Mouse (Mus musculus) midbrain, embryonic 14.5 days (tissue): ENCODE results near the gene Slc35g3. TPM values are rescaled to one million over a fixed set of nuclear protein-coding genes. Genes with fewer than 3 reads are reported as not detected.
A peak's percentile ranks its signal among the peaks of the same experiment; 100 is the strongest.

Experiments
- ATAC-seq: fragments of 200-750 bp; cut with Nextera tagmentation; 2 replicates; pipeline ENCODE4 v1.8.0; 2017; ENCODE audit warnings: moderate number of reproducible peaks, moderate library complexity; ENCODE audit not compliant: low FRiP score, low TSS enrichment
- DNase-seq: peaks from one replicate; pipeline ENCODE4 v3.0.0-alpha.2; 2015
- H3K27ac ChIP-seq: fragments of 300-500 bp; sonication (generic); replicated peaks from 2 replicates; pipeline ENCODE4 v1.5.1; 2014; ENCODE audit warnings: mild to moderate bottlenecking, low read depth, low read length, moderate library complexity
- H3K27me3 ChIP-seq: fragments of 300-500 bp; sonication (generic); 2 replicates; pipeline ENCODE4 v1.6.1; 2014; ENCODE audit warnings: low read length, control low read depth, mixed read lengths; ENCODE audit not compliant: control insufficient read depth, insufficient read depth
- H3K36me3 ChIP-seq: fragments of 300-500 bp; sonication (generic); 2 replicates; pipeline ENCODE4 v1.6.1; 2014; ENCODE audit warnings: low read length, control low read depth; ENCODE audit not compliant: control insufficient read depth, insufficient read depth
- H3K4me1 ChIP-seq: fragments of 300-500 bp; sonication (generic); 2 replicates; pipeline ENCODE4 v1.6.1; 2014; ENCODE audit warnings: mild to moderate bottlenecking, antibody characterized with exemption, low read length, control low read depth; ENCODE audit not compliant: control insufficient read depth, insufficient read depth
- H3K4me2 ChIP-seq: fragments of 300-500 bp; sonication (generic); 2 replicates; pipeline ENCODE4 v1.6.1; 2014; ENCODE audit warnings: mild to moderate bottlenecking, low read length, moderate library complexity
- H3K4me3 ChIP-seq: fragments of 300-500 bp; sonication (generic); replicated peaks from 2 replicates; pipeline ENCODE4 v1.5.1; 2014; ENCODE audit warnings: low read depth, low read length
- H3K9ac ChIP-seq: fragments of 300-500 bp; sonication (generic); replicated peaks from 2 replicates; pipeline ENCODE4 v1.6.1; 2014; ENCODE audit warnings: mild to moderate bottlenecking, low read length, moderate library complexity
- H3K9me3 ChIP-seq: fragments of 300-500 bp; sonication (generic); 2 replicates; pipeline ENCODE4 v1.6.1; 2016; ENCODE audit warnings: low read length, control low read depth, mixed read lengths; ENCODE audit not compliant: control insufficient read depth
- WGBS: fragments of 180-500 bp; shearing (Covaris S2); extraction: QIAGEN DNeasy Blood & Tissue Kit; methylation state at CpG from one replicate; pipeline ENCODE4 v1.1.7; 2014; 5-methylcytosine and 5-hydroxymethylcytosine counted together
- polyA plus RNA-seq: library from polyadenylated mRNA; unstranded; fragments of >200 nt; fragmentation: Nextera tagmentation; extraction: Ambion mirVana; gene quantifications from 2 replicates; pipeline ENCODE4 v1.2.1, GENCODE M21; 2014

Slc35g3 gene
- polyA plus RNA-seq, result 0.14 TPM in 1 of 2 replicates, not detected in the other

DNA sequence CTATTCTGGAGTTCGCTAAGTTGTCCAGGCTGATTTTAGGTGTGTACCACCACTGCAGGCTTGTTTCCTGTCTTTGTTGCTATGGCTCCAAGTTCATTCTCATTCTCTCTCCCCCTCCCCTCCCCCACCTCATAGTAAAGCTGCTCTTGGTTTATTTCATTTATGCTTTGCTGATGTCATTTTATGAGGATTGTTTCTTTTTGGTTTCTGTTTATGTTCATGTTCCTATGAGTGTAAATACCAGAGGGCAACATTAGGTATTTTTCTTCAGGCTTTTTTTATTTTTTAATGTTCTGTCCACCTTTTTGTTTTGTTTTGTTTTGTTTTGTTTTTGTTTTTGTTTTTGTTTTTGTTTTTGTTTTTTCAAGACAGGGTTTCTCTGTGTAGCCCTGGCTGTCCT is at the start of gene Slc35g3:
Gene Slc35g3, minus strand, starts transcription at position 101 of the 400 bp plus-strand sequence.
- no peaks in the 10 kb centered on the region for H3K9me3 ChIP-seq
- no peaks in the 10 kb centered on the region for H3K36me3 ChIP-seq
- no peak within 1 kb of the TSS for H3K4me3 ChIP-seq
- H3K4me1 ChIP-seq, result peaks cover 24% of the 10 kb centered on the region
- ATAC-seq (no peak), DNase-seq (no peak)
- H3K27me3 ChIP-seq, result no peaks in the 10 kb centered on the region
- WGBS, result 80% methylated on average over 1 of the region's 1 CpGs
- H3K4me2 ChIP-seq, result no peak within 1 kb of the TSS
- peak within 1 kb of the TSS; percentile 68; the same call in 1 of the 2 replicates for H3K9ac ChIP-seq
- H3K27ac ChIP-seq, result peak within 1 kb of the TSS; percentile 99

DNA sequence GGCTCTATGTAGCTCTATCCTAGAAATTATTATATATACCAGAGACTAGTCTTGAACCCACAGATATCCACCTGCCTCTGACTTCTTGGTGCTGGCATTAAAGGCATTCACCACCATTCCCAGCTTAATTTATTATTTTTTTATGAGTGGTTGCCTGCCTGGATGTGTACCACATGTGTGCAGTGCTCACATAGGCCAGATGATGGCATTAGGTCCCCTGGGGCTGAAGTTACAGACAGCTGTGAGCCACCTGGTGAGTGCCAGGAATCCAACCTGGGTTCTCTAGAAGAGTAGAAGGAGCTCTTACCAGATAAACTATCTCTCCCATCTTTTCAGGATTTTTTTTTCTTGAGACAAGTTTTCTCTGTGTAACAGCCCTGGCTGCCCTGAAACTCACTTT is 48.5 kb upstream of the Slc35g3 start:
- Histone ChIP-seq H3K4me1 (no peaks in the 10 kb centered on the region), H3K4me2 (no peak overlapping the region), H3K36me3 (no peaks in the 10 kb centered on the region), H3K9ac (no peak overlapping the region), H3K27me3 (peaks cover 11% of the 10 kb centered on the region), H3K4me3 (no peak overlapping the region), H3K27ac (no peak overlapping the region), H3K9me3 (no peaks in the 10 kb centered on the region)
- no peak for ATAC-seq
- DNase-seq, result no peak

DNA sequence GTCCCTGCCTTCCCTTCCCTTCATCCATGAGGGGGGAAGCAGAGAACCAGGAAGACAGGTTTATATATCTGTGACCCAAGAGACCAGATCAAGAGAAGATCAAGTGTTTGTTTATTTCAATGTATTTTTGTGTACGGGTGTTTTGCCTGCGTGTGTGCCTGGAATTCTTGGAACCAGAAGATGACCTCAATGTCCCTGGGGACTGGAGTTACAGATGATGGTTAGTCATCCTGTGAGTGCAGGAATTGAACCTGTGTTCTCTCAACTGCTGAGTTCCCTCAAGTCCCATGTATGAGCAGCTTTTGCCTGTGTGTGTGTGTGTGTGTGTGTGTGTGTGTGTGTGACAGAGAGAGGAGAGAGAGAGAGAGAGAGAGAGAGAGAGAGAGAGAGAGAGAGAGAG is 45.9 kb upstream of the Slc35g3 start:
- Histone ChIP-seq H3K36me3 (no peaks in the 10 kb centered on the region), H3K27ac (no peak overlapping the region), H3K4me3 (no peak overlapping the region), H3K27me3 (peaks cover 24% of the 10 kb centered on the region), H3K9me3 (no peaks in the 10 kb centered on the region), H3K4me1 (peaks cover 22% of the 10 kb centered on the region), H3K4me2 (no peak overlapping the region), H3K9ac (no peak overlapping the region)
- ATAC-seq (no peak), DNase-seq (no peak)
- 86% methylated on average over 2 of the region's 2 CpGs for WGBS

DNA sequence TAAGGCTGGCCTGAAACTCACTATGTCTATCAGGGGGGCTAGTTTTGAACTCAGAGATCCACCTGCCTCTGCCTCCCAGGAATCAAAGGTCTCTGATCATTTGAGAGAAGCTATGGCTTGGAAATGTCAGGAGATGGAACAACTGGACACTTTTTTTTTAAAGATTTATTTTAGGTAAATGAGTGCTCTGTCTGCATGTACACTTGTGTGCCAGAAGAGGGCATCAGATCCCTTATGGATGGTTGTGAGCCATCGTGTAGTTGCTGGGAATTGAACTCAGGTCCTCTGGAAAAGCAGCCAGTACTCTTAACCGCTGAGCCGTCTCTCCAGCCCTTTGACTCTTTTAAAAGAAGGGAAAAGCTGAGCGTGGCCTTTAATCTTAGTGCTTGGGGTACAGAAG is 44.6 kb upstream of the Slc35g3 start:
- H3K36me3 ChIP-seq, result no peaks in the 10 kb centered on the region
- no peak overlapping the region for H3K27ac ChIP-seq
- H3K27me3 ChIP-seq, result peaks cover 24% of the 10 kb centered on the region
- no peak overlapping the region for H3K9ac ChIP-seq
- no peak overlapping the region for H3K4me2 ChIP-seq
- peaks cover 34% of the 10 kb centered on the region for H3K4me1 ChIP-seq
- ATAC-seq (no peak), DNase-seq (no peak)
- WGBS, result 78% methylated on average over 4 of the region's 4 CpGs
- no peak overlapping the region for H3K4me3 ChIP-seq
- H3K9me3 ChIP-seq, result no peaks in the 10 kb centered on the region

DNA sequence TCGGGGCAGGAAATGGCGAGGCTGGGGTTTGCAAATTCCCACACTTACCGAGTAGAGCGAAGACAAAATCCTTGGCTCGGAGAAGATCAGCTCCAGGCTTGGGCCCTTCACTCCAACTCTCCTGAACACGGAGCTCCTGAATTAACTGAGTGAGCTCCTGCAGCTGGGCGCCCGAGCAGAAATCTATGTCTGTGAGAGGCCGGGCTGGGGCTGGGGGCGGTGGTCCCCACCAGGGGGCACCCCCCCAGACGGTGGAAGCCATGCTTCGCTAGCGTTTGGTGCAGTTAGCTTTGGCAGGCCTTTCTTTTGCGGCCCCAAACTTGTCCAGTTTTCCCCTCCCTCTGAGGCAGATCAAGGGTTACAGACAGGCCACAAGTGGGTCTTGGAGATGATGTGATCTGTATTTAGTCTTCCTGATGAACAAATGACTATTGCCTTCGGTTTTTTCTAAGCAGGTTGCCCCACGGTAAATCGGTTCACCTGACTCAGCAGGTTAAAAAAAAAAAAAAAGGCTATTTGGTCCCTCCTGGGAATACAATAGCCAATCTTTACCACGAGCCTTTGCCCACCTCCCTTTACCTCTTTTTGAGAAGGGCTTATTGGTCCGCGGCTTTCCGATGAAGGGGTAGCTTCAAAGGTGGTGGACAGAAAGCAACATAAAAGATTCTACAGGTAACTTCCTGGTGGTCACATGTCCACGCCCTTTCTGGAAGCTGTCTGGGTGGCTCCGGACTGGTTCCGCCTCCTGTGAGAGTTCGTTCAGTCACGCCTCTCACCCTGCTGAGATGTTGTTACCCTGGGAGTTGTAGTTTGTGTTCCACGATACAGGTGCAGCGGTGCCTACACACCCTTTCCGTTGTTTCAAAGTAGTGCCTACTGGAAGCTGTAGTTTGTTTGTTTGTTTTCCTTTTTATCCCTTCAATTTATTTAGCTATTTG is 43.5 kb upstream of the Slc35g3 start, which contains the start of gene Tmem102:
Gene Tmem102, minus strand, starts transcription at position 653 of the 938 bp plus-strand sequence.
- H3K9ac ChIP-seq, result no peak within 1 kb of the TSS
- no peak within 1 kb of the TSS for H3K4me3 ChIP-seq
- peaks cover 39% of the 10 kb centered on the region for H3K4me1 ChIP-seq

DNA sequence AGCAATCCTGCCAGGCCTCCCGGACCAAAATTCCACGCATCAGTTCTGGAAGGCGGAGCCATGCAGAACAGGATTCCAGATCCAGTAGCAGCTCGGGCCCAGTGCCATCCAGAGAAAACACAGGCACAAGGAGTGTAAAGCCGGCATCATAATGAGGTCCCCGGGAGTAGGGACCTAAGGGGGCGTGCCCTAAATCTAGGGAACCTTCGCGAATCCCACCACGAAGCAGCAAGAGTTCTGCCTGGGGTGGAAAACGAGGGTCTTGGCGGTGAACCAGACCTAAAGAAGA is 42.8 kb upstream of the Slc35g3 start:
- H3K4me1 ChIP-seq, result peaks cover 41% of the 10 kb centered on the region
- no peaks in the 10 kb centered on the region for H3K36me3 ChIP-seq
- no peak for DNase-seq
- H3K4me2 ChIP-seq, result peak overlapping the region; percentile 97
- ATAC-seq, result no peak
- H3K4me3 ChIP-seq, result no peak overlapping the region
- peaks cover 24% of the 10 kb centered on the region for H3K27me3 ChIP-seq
- WGBS, result 5% methylated on average over 12 of the region's 12 CpGs
- H3K9me3 ChIP-seq, result no peaks in the 10 kb centered on the region
- no peak overlapping the region for H3K9ac ChIP-seq
- no peak overlapping the region for H3K27ac ChIP-seq

More for the DNA sequence above, 43.5 kb upstream of the Slc35g3 start, which contains the start of gene Tmem102:
- DNase-seq, result no peak
- H3K27ac ChIP-seq, result no peak within 1 kb of the TSS
- H3K36me3 ChIP-seq, result no peaks in the 10 kb centered on the region
- peaks cover 24% of the 10 kb centered on the region for H3K27me3 ChIP-seq
- ATAC-seq, result no peak
- H3K9me3 ChIP-seq, result no peaks in the 10 kb centered on the region
- H3K4me2 ChIP-seq, result peak within 1 kb of the TSS; percentile 97
- WGBS, result 6% methylated on average over 29 of the region's 29 CpGs

DNA sequence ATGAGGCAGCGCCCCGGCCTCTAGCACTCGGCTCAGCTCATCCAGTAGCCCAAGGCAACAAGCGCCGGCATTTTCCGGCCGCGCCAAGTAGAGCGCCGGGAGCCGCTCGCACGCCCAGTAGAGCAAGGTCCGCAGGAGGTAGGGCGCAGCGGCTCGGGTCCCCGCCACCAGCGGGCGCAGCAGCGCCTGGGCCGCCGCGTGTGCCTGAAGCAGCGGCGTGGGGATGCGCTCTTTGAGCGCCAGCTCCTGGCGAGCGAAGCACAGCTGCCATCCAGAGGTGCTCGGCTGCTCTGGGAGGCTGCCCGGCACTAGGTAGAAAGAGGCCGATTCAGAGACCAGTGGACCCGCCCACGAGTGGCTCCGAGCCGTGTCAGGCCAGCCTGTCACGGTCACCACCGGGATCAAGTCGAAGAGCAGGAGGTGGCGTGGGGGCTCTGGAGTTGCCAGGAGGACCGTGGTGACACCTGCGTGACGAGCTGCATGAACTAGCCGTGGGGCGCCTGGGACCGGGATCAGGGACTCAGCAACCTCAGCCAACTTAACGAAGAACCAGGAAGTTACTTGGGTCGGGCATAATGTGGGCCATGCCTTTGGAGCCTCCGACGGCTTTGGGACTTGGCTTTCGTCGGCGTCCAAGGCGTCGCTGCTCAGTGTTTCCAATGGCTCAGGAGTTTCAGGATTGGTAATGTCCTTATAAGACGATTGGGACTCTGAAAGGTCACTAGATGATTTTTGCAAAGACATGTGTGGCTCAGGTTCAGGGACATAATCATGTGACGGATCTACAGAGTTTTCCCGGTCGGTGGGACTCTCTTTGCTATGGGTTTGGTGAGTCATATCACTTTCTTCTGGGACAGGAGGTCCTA is 42.3 kb upstream of the Slc35g3 start:
- WGBS, result 2% methylated on average over 60 of the region's 60 CpGs
- H3K36me3 ChIP-seq, result no peaks in the 10 kb centered on the region
- H3K27me3 ChIP-seq, result peaks cover 24% of the 10 kb centered on the region
- H3K9me3 ChIP-seq, result no peaks in the 10 kb centered on the region
- ATAC-seq, result peak; percentile 29; the same call in 1 of the 2 replicates
- DNase-seq, result peak; percentile 89
- H3K9ac ChIP-seq, result peak overlapping the region; percentile 62
- peak overlapping the region; percentile 59 for H3K4me3 ChIP-seq
- H3K27ac ChIP-seq, result peak overlapping the region; percentile 69; the same call in 1 of the 2 replicates
- peak overlapping the region; percentile 97 for H3K4me2 ChIP-seq
- peaks cover 47% of the 10 kb centered on the region for H3K4me1 ChIP-seq

DNA sequence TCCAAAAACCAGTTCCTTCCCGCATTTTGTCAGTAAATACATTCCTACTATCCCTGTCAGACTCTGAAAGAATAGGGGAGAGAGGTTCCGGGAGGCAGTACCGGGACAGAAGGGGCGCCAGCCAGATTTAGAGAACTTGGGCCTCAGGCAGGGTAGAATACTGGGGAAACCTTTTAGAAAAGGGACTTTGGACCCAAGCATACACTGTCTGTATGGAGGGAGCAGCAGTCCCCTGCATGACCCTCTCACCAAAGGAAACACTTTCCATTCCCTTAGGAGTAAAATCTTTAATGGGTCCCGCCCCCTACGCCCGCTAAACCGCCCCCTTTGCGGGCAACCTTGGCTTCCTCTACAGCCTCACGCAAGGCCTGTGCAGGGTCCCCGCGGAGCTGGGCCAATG is 41.6 kb upstream of the Slc35g3 start:
- 3% methylated on average over 12 of the region's 12 CpGs for WGBS
- H3K27me3 ChIP-seq, result peaks cover 24% of the 10 kb centered on the region
- no peaks in the 10 kb centered on the region for H3K9me3 ChIP-seq
- peak overlapping the region; percentile 59 for H3K4me3 ChIP-seq
- no peaks in the 10 kb centered on the region for H3K36me3 ChIP-seq
- H3K27ac ChIP-seq, result peak overlapping the region; percentile 69
- no peak for ATAC-seq
- no peak for DNase-seq
- H3K9ac ChIP-seq, result peak overlapping the region; percentile 62
- H3K4me2 ChIP-seq, result peak overlapping the region; percentile 97
- H3K4me1 ChIP-seq, result peaks cover 49% of the 10 kb centered on the region
